Mouse (Mus musculus) CD4-positive naive resting alpha-beta T cell, adult 76 days (primary cell): ENCODE results near the gene Ublcp1. TPM values are rescaled to one million over a fixed set of nuclear protein-coding genes. Genes with fewer than 3 reads are reported as not detected.

ENCODE experiments used
- total RNA-seq: library from RNA; stranded (reverse); gene quantifications from one replicate; pipeline ENCODE4 v1.2.4, GENCODE M21; 2023

Gene Ublcp1
- 24.1 TPM for total RNA-seq

GRCm38 (mm10) chr11:44470432-44471336 lies at the start of gene Ublcp1:
TSS of gene Ublcp1 (minus strand) at chr11:44470498.

DNA sequence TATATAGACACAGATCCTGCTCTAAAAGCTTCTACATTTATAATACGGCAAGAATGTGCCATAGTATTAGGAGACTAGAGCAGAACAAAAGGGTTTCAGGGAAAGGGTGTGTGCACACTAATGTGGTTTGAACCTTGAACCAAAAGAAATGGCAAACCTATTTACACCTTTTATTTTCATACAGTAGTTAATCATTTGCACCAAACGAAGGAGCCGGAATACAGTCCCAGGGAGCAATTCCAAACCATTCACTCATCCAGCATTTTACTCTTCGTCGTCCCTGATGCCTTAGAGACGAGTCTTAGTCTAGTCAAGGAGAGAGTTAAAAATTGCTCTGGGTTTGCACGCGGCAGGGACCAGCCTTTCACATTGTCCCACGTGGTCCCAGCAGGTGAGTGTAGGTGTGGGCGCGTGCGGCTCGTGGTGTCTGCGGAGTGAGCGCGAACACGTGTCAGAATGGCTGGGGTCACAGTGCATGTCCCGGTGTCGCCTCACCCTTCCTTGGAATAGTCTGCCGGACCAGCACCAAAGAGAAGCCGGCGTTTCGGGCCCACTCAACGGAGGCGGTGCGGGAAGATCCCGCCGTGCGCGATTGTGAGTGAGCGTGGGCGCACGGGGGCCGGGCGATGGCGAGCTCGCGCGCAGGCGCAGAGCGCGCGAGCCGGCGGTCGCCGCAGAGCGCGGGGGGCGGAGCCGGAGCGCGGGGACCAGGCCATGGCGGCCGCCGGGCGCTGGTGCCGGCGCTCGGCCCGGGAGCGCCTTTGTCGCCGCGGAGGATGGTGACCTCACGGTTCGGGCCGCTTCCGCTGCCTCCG lies 48.2 kb upstream of the Ublcp1 start, which contains the start of gene Rnf145:
Rnf145 (plus strand) TSS at position 684 of the 815 bp plus-strand sequence.

Other genes with a start within 250 kb of the Ublcp1 start
- not detected for gene Il12b, start 70.4 kb downstream of the Ublcp1 start, total RNA-seq
- gene Rnf145, start 48.5 kb upstream of the Ublcp1 start, total RNA-seq, result 266 TPM
- 40.0 TPM for gene Ebf1, start 146.8 kb upstream of the Ublcp1 start, total RNA-seq